Mouse (Mus musculus) thymus, adult 18-20 months (tissue): ENCODE measurements around the gene Rpp25l.
"Not testable (repeated sequence)": the region's sequence is repeated elsewhere in the genome, so short reads cannot be mapped to it uniquely, and the experiment has no call there.

Experiments used
- DNase-seq, 2 experiments: peaks; one replicate each; pipeline ENCODE4 v3.0.0; 2022; ENCODE audit warnings: mixed read lengths in 2 of 2

The Rpp25l gene

GRCm38 (mm10) chr4:41713197-41714067 is at the start of gene Rpp25l:
Rpp25l (minus strand) TSS chr4:41713534.
- DNase-seq = peak; percentile 70 to 75

- not testable (repeated sequence) for DNase-seq
Observed at GRCm38 (mm10) chr4:41762688-41763114, 49.4 kb upstream of the Rpp25l start.

GRCm38 (mm10) chr4:41762099-41762687 is 48.9 kb upstream of the Rpp25l start:
- no peak for DNase-seq

GRCm38 (mm10) chr4:41761680-41762079 is 48.3 kb upstream of the Rpp25l start:
- DNase-seq = no peak

GRCm38 (mm10) chr4:41760911-41761310 is 47.6 kb upstream of the Rpp25l start:
- DNase-seq = no peak

- DNase-seq = peak; percentile 60 to 66
Observed at GRCm38 (mm10) chr4:41760288-41760721, 47.0 kb upstream of the Rpp25l start.

- no peak for DNase-seq
Observed at GRCm38 (mm10) chr4:41759656-41760287, 46.4 kb upstream of the Rpp25l start.

- no peak for DNase-seq
Observed at GRCm38 (mm10) chr4:41759206-41759605, 45.9 kb upstream of the Rpp25l start.

- DNase-seq = no peak
Observed at GRCm38 (mm10) chr4:41758701-41759100, 45.4 kb upstream of the Rpp25l start.

- no peak for DNase-seq
Observed at GRCm38 (mm10) chr4:41758021-41758420, 44.7 kb upstream of the Rpp25l start.

- no peak for DNase-seq
Observed at GRCm38 (mm10) chr4:41757321-41757720, 44.0 kb upstream of the Rpp25l start.

GRCm38 (mm10) chr4:41756440-41756839 is 43.1 kb upstream of the Rpp25l start:
- DNase-seq = no peak

- DNase-seq = peak; percentile 87 to 91
Observed at GRCm38 (mm10) chr4:41755338-41756305, 42.3 kb upstream of the Rpp25l start, which contains the start of gene Sigmar1. Sigmar1 (minus strand) TSS chr4:41756157.

- DNase-seq = no peak
Observed at GRCm38 (mm10) chr4:41754797-41755337, 41.5 kb upstream of the Rpp25l start, which contains the start of gene Galt. Galt (plus strand) TSS chr4:41755228.

- DNase-seq = no peak
Observed at GRCm38 (mm10) chr4:41745021-41745420, 31.7 kb upstream of the Rpp25l start.

GRCm38 (mm10) chr4:41744131-41744530 is 30.8 kb upstream of the Rpp25l start:
- no peak for DNase-seq

GRCm38 (mm10) chr4:41741158-41741560 is 27.8 kb upstream of the Rpp25l start:
- DNase-seq = peak; percentile 89 to 94

- peak; percentile 45 to 47 for DNase-seq
Observed at GRCm38 (mm10) chr4:41740380-41741157, 27.2 kb upstream of the Rpp25l start.

GRCm38 (mm10) chr4:41739260-41739659 is 25.9 kb upstream of the Rpp25l start:
- no peak for DNase-seq

GRCm38 (mm10) chr4:41738256-41738603 is 24.9 kb upstream of the Rpp25l start:
- DNase-seq = no peak
